Mouse (Mus musculus): Measurements from ENCODE around the gene Rpf2. TPM values are rescaled to one million over a fixed set of nuclear protein-coding genes. Genes with fewer than 3 reads are reported as not detected.
A peak's percentile ranks its signal among the peaks of the same experiment; 100 is the strongest.

The Rpf2 gene
- polyA plus RNA-seq, 1 experiment from 2014 or later, result 113 TPM

GRCm38 (mm10) chr10:40233241-40233640, 13.6 kb downstream of the Rpf2 start:
- Histone ChIP-seq H3K4me2 (no peak overlapping the region), H3K36me3 (ENCODE audit: control insufficient read depth, insufficient read depth, low read length) (peaks cover 35% of the 10 kb centered on the region), H3K9me3 (ENCODE audit: control insufficient read depth, low read length) (no peaks in the 10 kb centered on the region), H3K4me3 (ENCODE audit: low read depth, low read length) (no peak overlapping the region), H3K27ac (ENCODE audit: low read depth, low read length) (no peak overlapping the region), H3K4me1 (replicated peaks; ENCODE audit: control insufficient read depth, insufficient read depth, low read length) (no peaks in the 10 kb centered on the region), H3K27me3 (replicated peaks; ENCODE audit: control insufficient read depth, insufficient read depth, low read length) (no peaks in the 10 kb centered on the region), H3K9ac (ENCODE audit: low read depth, low read length) (no peak overlapping the region)
- DNase-seq (ENCODE audit: low spot score), result no peak
- ATAC-seq (replicated peaks; ENCODE audit: low FRiP score), result no peak
- 90% methylated on average over 3 of the region's 3 CpGs for WGBS

- no peak overlapping the region for H3K27ac ChIP-seq (ENCODE audit: low read depth, low read length)
- H3K27me3 ChIP-seq (replicated peaks; ENCODE audit: control insufficient read depth, insufficient read depth, low read length), result no peaks in the 10 kb centered on the region
- H3K9me3 ChIP-seq (ENCODE audit: control insufficient read depth, low read length), result no peaks in the 10 kb centered on the region
- ATAC-seq (replicated peaks; ENCODE audit: low FRiP score) (no peak), DNase-seq (ENCODE audit: low spot score) (no peak)
- peaks cover 34% of the 10 kb centered on the region for H3K36me3 ChIP-seq (ENCODE audit: control insufficient read depth, insufficient read depth, low read length)
- H3K9ac ChIP-seq (ENCODE audit: low read depth, low read length), result no peak overlapping the region
- no peak overlapping the region for H3K4me3 ChIP-seq (ENCODE audit: low read depth, low read length)
- H3K4me1 ChIP-seq (replicated peaks; ENCODE audit: control insufficient read depth, insufficient read depth, low read length), result no peaks in the 10 kb centered on the region
- H3K4me2 ChIP-seq, result no peak overlapping the region
- WGBS, result 60% methylated on average over 7 of the region's 7 CpGs
Observed at GRCm38 (mm10) chr10:40232442-40232841, 14.4 kb downstream of the Rpf2 start.

GRCm38 (mm10) chr10:40229725-40230124, 17.1 kb downstream of the Rpf2 start:
- no peak overlapping the region for H3K27ac ChIP-seq (ENCODE audit: low read depth, low read length)
- DNase-seq (ENCODE audit: low spot score) (no peak), ATAC-seq (replicated peaks; ENCODE audit: low FRiP score) (no peak)
- H3K9ac ChIP-seq (ENCODE audit: low read depth, low read length), result no peak overlapping the region
- H3K9me3 ChIP-seq (ENCODE audit: control insufficient read depth, low read length), result no peaks in the 10 kb centered on the region
- H3K4me2 ChIP-seq, result no peak overlapping the region
- 97% methylated on average over 1 of the region's 1 CpGs for WGBS
- H3K4me1 ChIP-seq (replicated peaks; ENCODE audit: control insufficient read depth, insufficient read depth, low read length), result no peaks in the 10 kb centered on the region
- H3K4me3 ChIP-seq (ENCODE audit: low read depth, low read length), result no peak overlapping the region
- no peaks in the 10 kb centered on the region for H3K27me3 ChIP-seq (replicated peaks; ENCODE audit: control insufficient read depth, insufficient read depth, low read length)
- peaks cover 46% of the 10 kb centered on the region for H3K36me3 ChIP-seq (ENCODE audit: control insufficient read depth, insufficient read depth, low read length)

- H3K9ac ChIP-seq (ENCODE audit: low read depth, low read length), result no peak overlapping the region
- no peaks in the 10 kb centered on the region for H3K4me1 ChIP-seq (replicated peaks; ENCODE audit: control insufficient read depth, insufficient read depth, low read length)
- no peak for ATAC-seq (replicated peaks; ENCODE audit: low FRiP score)
- H3K4me2 ChIP-seq, result no peak overlapping the region
- H3K27ac ChIP-seq (ENCODE audit: low read depth, low read length), result no peak overlapping the region
- H3K36me3 ChIP-seq (ENCODE audit: control insufficient read depth, insufficient read depth, low read length), result peaks cover 57% of the 10 kb centered on the region
- no peak for DNase-seq (ENCODE audit: low spot score)
- no peaks in the 10 kb centered on the region for H3K9me3 ChIP-seq (ENCODE audit: control insufficient read depth, low read length)
- WGBS, result 82% methylated on average over 4 of the region's 4 CpGs
- H3K27me3 ChIP-seq (replicated peaks; ENCODE audit: control insufficient read depth, insufficient read depth, low read length), result no peaks in the 10 kb centered on the region
- H3K4me3 ChIP-seq (ENCODE audit: low read depth, low read length), result no peak overlapping the region
Observed at GRCm38 (mm10) chr10:40227660-40228303, 19.1 kb downstream of the Rpf2 start.

GRCm38 (mm10) chr10:40218874-40219273, 28.0 kb downstream of the Rpf2 start:
- H3K27me3 ChIP-seq (replicated peaks; ENCODE audit: control insufficient read depth, insufficient read depth, low read length), result no peaks in the 10 kb centered on the region
- no peak overlapping the region for H3K4me2 ChIP-seq
- no peak for ATAC-seq (replicated peaks; ENCODE audit: low FRiP score)
- H3K27ac ChIP-seq (ENCODE audit: low read depth, low read length), result no peak overlapping the region
- peaks cover 11% of the 10 kb centered on the region; the same call in 1 of the 2 replicates for H3K9me3 ChIP-seq (ENCODE audit: control insufficient read depth, low read length)
- H3K9ac ChIP-seq (ENCODE audit: low read depth, low read length), result no peak overlapping the region
- DNase-seq (ENCODE audit: low spot score), result no peak
- H3K4me1 ChIP-seq (replicated peaks; ENCODE audit: control insufficient read depth, insufficient read depth, low read length), result no peaks in the 10 kb centered on the region
- 76% methylated on average over 3 of the region's 3 CpGs for WGBS
- H3K36me3 ChIP-seq (ENCODE audit: control insufficient read depth, insufficient read depth, low read length), result peaks cover 26% of the 10 kb centered on the region
- H3K4me3 ChIP-seq (ENCODE audit: low read depth, low read length), result no peak overlapping the region

- Histone ChIP-seq H3K4me3 (ENCODE audit: low read depth, low read length) (no peak overlapping the region), H3K4me2 (peak overlapping the region; percentile 37)
- 32% methylated on average over 13 of the region's 13 CpGs for WGBS
Observed at GRCm38 (mm10) chr10:40212443-40213169, 34.2 kb downstream of the Rpf2 start.

GRCm38 (mm10) chr10:40195001-40195400, 51.8 kb downstream of the Rpf2 start:
- no peak overlapping the region for H3K4me2 ChIP-seq
- H3K4me3 ChIP-seq (ENCODE audit: low read depth, low read length), result no peak overlapping the region
- H3K9ac ChIP-seq (ENCODE audit: low read depth, low read length), result no peak overlapping the region
- no peaks in the 10 kb centered on the region for H3K9me3 ChIP-seq (ENCODE audit: control insufficient read depth, low read length)
- no peaks in the 10 kb centered on the region for H3K36me3 ChIP-seq (ENCODE audit: control insufficient read depth, insufficient read depth, low read length)
- no peak for ATAC-seq (replicated peaks; ENCODE audit: low FRiP score)
- peaks cover 14% of the 10 kb centered on the region for H3K4me1 ChIP-seq (replicated peaks; ENCODE audit: control insufficient read depth, insufficient read depth, low read length)
- 81% methylated on average over 6 of the region's 6 CpGs for WGBS
- H3K27me3 ChIP-seq (replicated peaks; ENCODE audit: control insufficient read depth, insufficient read depth, low read length), result no peaks in the 10 kb centered on the region
- DNase-seq (ENCODE audit: low spot score), result no peak
- H3K27ac ChIP-seq (ENCODE audit: low read depth, low read length), result no peak overlapping the region

More at GRCm38 (mm10) chr10:40212443-40213169, 34.2 kb downstream of the Rpf2 start:
- ATAC-seq (replicated peaks; ENCODE audit: low FRiP score), result peak; percentile 90
- H3K27ac ChIP-seq (ENCODE audit: low read depth, low read length), result no peak overlapping the region
- no peaks in the 10 kb centered on the region for H3K36me3 ChIP-seq (ENCODE audit: control insufficient read depth, insufficient read depth, low read length)
- DNase-seq (ENCODE audit: low spot score), result peak; percentile 80
- no peaks in the 10 kb centered on the region for H3K4me1 ChIP-seq (replicated peaks; ENCODE audit: control insufficient read depth, insufficient read depth, low read length)
- H3K27me3 ChIP-seq (replicated peaks; ENCODE audit: control insufficient read depth, insufficient read depth, low read length), result no peaks in the 10 kb centered on the region
- no peaks in the 10 kb centered on the region for H3K9me3 ChIP-seq (ENCODE audit: control insufficient read depth, low read length)
- no peak overlapping the region for H3K9ac ChIP-seq (ENCODE audit: low read depth, low read length)

- H3K9ac ChIP-seq (ENCODE audit: low read depth, low read length), result no peak overlapping the region
- DNase-seq (ENCODE audit: low spot score), result no peak
- H3K4me1 ChIP-seq (replicated peaks; ENCODE audit: control insufficient read depth, insufficient read depth, low read length), result peaks cover 12% of the 10 kb centered on the region
- no peaks in the 10 kb centered on the region for H3K36me3 ChIP-seq (ENCODE audit: control insufficient read depth, insufficient read depth, low read length)
- no peak overlapping the region for H3K27ac ChIP-seq (ENCODE audit: low read depth, low read length)
- no peaks in the 10 kb centered on the region for H3K9me3 ChIP-seq (ENCODE audit: control insufficient read depth, low read length)
- ATAC-seq (replicated peaks; ENCODE audit: low FRiP score), result 0 out of 2 replicates have a peak, but pooled peaks have one; percentile 15
- WGBS, result 28% methylated on average over 18 of the region's 18 CpGs
- H3K4me2 ChIP-seq, result peak overlapping the region; percentile 60
- no peaks in the 10 kb centered on the region for H3K27me3 ChIP-seq (replicated peaks; ENCODE audit: control insufficient read depth, insufficient read depth, low read length)
- H3K4me3 ChIP-seq (ENCODE audit: low read depth, low read length), result peak overlapping the region; percentile 5
Observed at GRCm38 (mm10) chr10:40192010-40192935, 54.6 kb downstream of the Rpf2 start.
